Mouse (Mus musculus) thymus, postnatal 4 days (tissue): ENCODE results near the gene Aldh1l2.
"Not testable (repeated sequence)": the region's sequence is repeated elsewhere in the genome, so short reads cannot be mapped to it uniquely, and the experiment has no call there.

Experiments used
- DNase-seq: peaks from one replicate; pipeline ENCODE4 v3.0.0; 2021

Gene Aldh1l2

GRCm38 (mm10) chr10:83533910-83534283, at the start of gene Aldh1l2:
Aldh1l2 (minus strand) TSS chr10:83534140.
- DNase-seq: peak; percentile 59

GRCm38 (mm10) chr10:83565449-83566441, 31.8 kb upstream of the Aldh1l2 start:
- no peak for DNase-seq

GRCm38 (mm10) chr10:83563005-83563404, 29.1 kb upstream of the Aldh1l2 start:
- DNase-seq: no peak

- no peak for DNase-seq
These were observed 11.4 kb upstream of the Aldh1l2 start for GRCm38 (mm10) chr10:83545341-83545740.

GRCm38 (mm10) chr10:83544103-83544479, 10.2 kb upstream of the Aldh1l2 start:
- DNase-seq: no peak

- peak; percentile 96 for DNase-seq
These were observed 9.6 kb upstream of the Aldh1l2 start, which contains the start of gene Washc4 for GRCm38 (mm10) chr10:83543439-83544102. Washc4 (plus strand) TSS chr10:83543752.

GRCm38 (mm10) chr10:83542241-83542640, 8.3 kb upstream of the Aldh1l2 start:
- no peak for DNase-seq

GRCm38 (mm10) chr10:83540092-83540491, 6.2 kb upstream of the Aldh1l2 start:
- no peak for DNase-seq

GRCm38 (mm10) chr10:83539311-83539980, 5.5 kb upstream of the Aldh1l2 start:
- DNase-seq: no peak

- DNase-seq: no peak
These were observed 2.5 kb upstream of the Aldh1l2 start for GRCm38 (mm10) chr10:83536436-83536835.

GRCm38 (mm10) chr10:83533258-83533909, 556 bp downstream of the Aldh1l2 start:
- peak; percentile 15 for DNase-seq

GRCm38 (mm10) chr10:83530384-83530967, 3.5 kb downstream of the Aldh1l2 start:
- DNase-seq: no peak

- not testable (repeated sequence) for DNase-seq
These were observed 9.7 kb downstream of the Aldh1l2 start for GRCm38 (mm10) chr10:83524238-83524637.

GRCm38 (mm10) chr10:83520990-83521389, 12.9 kb downstream of the Aldh1l2 start:
- peak; percentile 16 for DNase-seq

GRCm38 (mm10) chr10:83513736-83514135, 20.2 kb downstream of the Aldh1l2 start:
- DNase-seq: no peak

- DNase-seq: no peak
These were observed 22.6 kb downstream of the Aldh1l2 start for GRCm38 (mm10) chr10:83511304-83511703.

GRCm38 (mm10) chr10:83508962-83509660, 24.8 kb downstream of the Aldh1l2 start:
- peak; percentile 57 for DNase-seq

GRCm38 (mm10) chr10:83497321-83497720, 36.6 kb downstream of the Aldh1l2 start:
- no peak for DNase-seq

GRCm38 (mm10) chr10:83490506-83490905, 43.4 kb downstream of the Aldh1l2 start:
- no peak for DNase-seq

GRCm38 (mm10) chr10:83477286-83477685, 56.7 kb downstream of the Aldh1l2 start:
- no peak for DNase-seq

GRCm38 (mm10) chr10:83475226-83475625, 58.7 kb downstream of the Aldh1l2 start:
- DNase-seq: no peak

GRCm38 (mm10) chr10:83457531-83457930, 76.4 kb downstream of the Aldh1l2 start:
- DNase-seq: no peak
